Mouse (Mus musculus) hindbrain, embryonic 16.5 days (tissue): ENCODE results near the gene Ikzf5. TPM values are rescaled to one million over a fixed set of nuclear protein-coding genes. Genes with fewer than 3 reads are reported as not detected.
"Not testable (repeated sequence)": the region's sequence is repeated elsewhere in the genome, so short reads cannot be mapped to it uniquely, and the experiment has no call there.

ENCODE experiments used
- ATAC-seq: fragments of 200-750 bp; cut with Nextera tagmentation; 2 replicates; pipeline ENCODE4 v1.8.0; 2017; ENCODE audit warnings: moderate TSS enrichment, moderate library complexity
- H3K27ac ChIP-seq: fragments of 300-500 bp; sonication (generic); 2 replicates; pipeline ENCODE4 v1.5.1; 2014; ENCODE audit warnings: low read depth, mild to moderate bottlenecking, control low read depth, low read length, moderate library complexity
- H3K27me3 ChIP-seq: fragments of 300-500 bp; sonication (generic); replicated peaks from 2 replicates; pipeline ENCODE4 v1.6.1; 2014; ENCODE audit warnings: low read length; ENCODE audit not compliant: control insufficient read depth, insufficient read depth
- H3K36me3 ChIP-seq: fragments of 300-500 bp; sonication (generic); 2 replicates; pipeline ENCODE4 v1.6.1; 2014; ENCODE audit warnings: mild to moderate bottlenecking, low read length, moderate library complexity, mixed read lengths; ENCODE audit not compliant: control insufficient read depth, insufficient read depth
- H3K4me1 ChIP-seq: fragments of 300-500 bp; sonication (generic); 2 replicates; pipeline ENCODE4 v1.6.1; 2014; ENCODE audit warnings: low read depth, low read length; ENCODE audit not compliant: control insufficient read depth, insufficient read depth
- H3K4me2 ChIP-seq: fragments of 300-500 bp; sonication (generic); 2 replicates; pipeline ENCODE4 v1.6.1; 2014; ENCODE audit warnings: mild to moderate bottlenecking, low read length, control low read depth, moderate library complexity
- H3K4me3 ChIP-seq: fragments of 300-500 bp; sonication (generic); 2 replicates; pipeline ENCODE4 v1.5.1; 2014; ENCODE audit warnings: mild to moderate bottlenecking, low read length, control low read depth, moderate library complexity
- H3K9ac ChIP-seq: fragments of 300-500 bp; sonication (generic); 2 replicates; pipeline ENCODE4 v1.6.1; 2014; ENCODE audit warnings: low read depth, mild to moderate bottlenecking, control low read depth, low read length, moderate library complexity
- H3K9me3 ChIP-seq: fragments of 300-500 bp; sonication (generic); 2 replicates; pipeline ENCODE4 v1.6.1; 2014; ENCODE audit warnings: mild to moderate bottlenecking, low read length, moderate library complexity; ENCODE audit not compliant: control insufficient read depth
- WGBS: fragments of 180-500 bp; shearing (Covaris S2); extraction: QIAGEN DNeasy Blood & Tissue Kit; methylation state at CpG from one replicate; pipeline ENCODE4 v1.1.7; 2014; 5-methylcytosine and 5-hydroxymethylcytosine counted together
- polyA plus RNA-seq: library from polyadenylated mRNA; unstranded; fragments of >200 nt; fragmentation: Nextera tagmentation; extraction: Ambion mirVana; gene quantifications from 2 replicates; pipeline ENCODE4 v1.2.1, GENCODE M21; 2015

The Ikzf5 gene
- polyA plus RNA-seq, 1 experiment from 2014 or later, result 9.6 TPM

GRCm38 (mm10) chr7:131411941-131412270 lies 1.6 kb upstream of the Ikzf5 start:
- Histone ChIP-seq H3K9ac (no peak overlapping the region), H3K4me2 (peak overlapping the region; percentile 77; the same call in 1 of the 2 replicates), H3K4me3 (no peak overlapping the region), H3K27ac (no peak overlapping the region), H3K27me3 (no peaks in the 10 kb centered on the region), H3K36me3 (no peaks in the 10 kb centered on the region), H3K4me1 (peaks cover 21% of the 10 kb centered on the region), H3K9me3 (no peaks in the 10 kb centered on the region)
- WGBS, result 73% methylated on average over 2 of the region's 2 CpGs
- ATAC-seq, result no peak

GRCm38 (mm10) chr7:131411221-131411940 lies 1.1 kb upstream of the Ikzf5 start:
- 55% methylated on average over 10 of the region's 10 CpGs for WGBS
- Histone ChIP-seq H3K36me3 (no peaks in the 10 kb centered on the region), H3K4me3 (peak overlapping the region; percentile 72), H3K4me2 (peak overlapping the region; percentile 77), H3K9ac (peak overlapping the region; percentile 83), H3K4me1 (peaks cover 21% of the 10 kb centered on the region), H3K9me3 (no peaks in the 10 kb centered on the region), H3K27me3 (no peaks in the 10 kb centered on the region), H3K27ac (no peak overlapping the region)
- ATAC-seq, result no peak

- H3K9ac ChIP-seq, result peak overlapping the region; percentile 83
- H3K4me2 ChIP-seq, result peak overlapping the region; percentile 82
- ATAC-seq, result peak; percentile 76
- no peaks in the 10 kb centered on the region for H3K27me3 ChIP-seq
- H3K27ac ChIP-seq, result peak overlapping the region; percentile 78
- peaks cover 21% of the 10 kb centered on the region for H3K4me1 ChIP-seq
- under 1% methylated on average over 30 of the region's 38 CpGs for WGBS
- no peaks in the 10 kb centered on the region for H3K36me3 ChIP-seq
- no peaks in the 10 kb centered on the region for H3K9me3 ChIP-seq
- peak overlapping the region; percentile 72 for H3K4me3 ChIP-seq
These were observed 334 bp downstream of the Ikzf5 start for GRCm38 (mm10) chr7:131409988-131410385.

GRCm38 (mm10) chr7:131409321-131409987 lies 867 bp downstream of the Ikzf5 start:
- ATAC-seq, result peak; percentile 11; the same call in 1 of the 2 replicates
- Histone ChIP-seq H3K4me1 (peaks cover 21% of the 10 kb centered on the region), H3K36me3 (no peaks in the 10 kb centered on the region), H3K9ac (peak overlapping the region; percentile 83), H3K9me3 (no peaks in the 10 kb centered on the region), H3K27me3 (no peaks in the 10 kb centered on the region), H3K4me2 (peak overlapping the region; percentile 82), H3K4me3 (peak overlapping the region; percentile 72), H3K27ac (peak overlapping the region; percentile 78)
- 5% methylated on average over 16 of the region's 16 CpGs for WGBS

- not testable (repeated sequence) for H3K27ac ChIP-seq, H3K9me3 ChIP-seq, H3K4me1 ChIP-seq, H3K4me2 ChIP-seq, H3K4me3 ChIP-seq, H3K36me3 ChIP-seq, ATAC-seq, H3K9ac ChIP-seq, H3K27me3 ChIP-seq
- WGBS, result 89% methylated on average over 5 of the region's 7 CpGs
These were observed 18.6 kb downstream of the Ikzf5 start for GRCm38 (mm10) chr7:131391761-131392160.

- Histone ChIP-seq H3K4me2 (peak overlapping the region; percentile 68), H3K27ac (no peak overlapping the region), H3K9ac (peak overlapping the region; percentile 94), H3K4me1 (no peaks in the 10 kb centered on the region; the same call in 1 of the 2 replicates), H3K36me3 (no peaks in the 10 kb centered on the region), H3K9me3 (no peaks in the 10 kb centered on the region), H3K4me3 (peak overlapping the region; percentile 81), H3K27me3 (no peaks in the 10 kb centered on the region)
- 71% methylated on average over 9 of the region's 9 CpGs for WGBS
- no peak for ATAC-seq
These were observed 38.3 kb downstream of the Ikzf5 start for GRCm38 (mm10) chr7:131371880-131372651.

GRCm38 (mm10) chr7:131371470-131371860 lies 38.9 kb downstream of the Ikzf5 start:
- H3K4me3 ChIP-seq, result peak overlapping the region; percentile 81
- ATAC-seq, result 0 out of 2 replicates have a peak, but pooled peaks have one; percentile 28
- 10% methylated on average over 9 of the region's 9 CpGs for WGBS

GRCm38 (mm10) chr7:131370648-131371469 lies 39.5 kb downstream of the Ikzf5 start, which contains the start of gene Pstk:
Gene Pstk (plus strand): TSS chr7:131371141.
- H3K4me2 ChIP-seq, result peak within 1 kb of the TSS; percentile 68
- H3K36me3 ChIP-seq, result no peaks in the 10 kb centered on the region
- H3K27me3 ChIP-seq, result no peaks in the 10 kb centered on the region
- H3K4me3 ChIP-seq, result peak within 1 kb of the TSS; percentile 81
- no peaks in the 10 kb centered on the region for H3K9me3 ChIP-seq
- no peaks in the 10 kb centered on the region; the same call in 1 of the 2 replicates for H3K4me1 ChIP-seq
- H3K9ac ChIP-seq, result peak within 1 kb of the TSS; percentile 94
- 5% methylated on average over 47 of the region's 47 CpGs for WGBS
- peak; percentile 97 for ATAC-seq
- peak within 1 kb of the TSS; percentile 90 for H3K27ac ChIP-seq

More at GRCm38 (mm10) chr7:131371470-131371860, 38.9 kb downstream of the Ikzf5 start:
- Histone ChIP-seq H3K9me3 (no peaks in the 10 kb centered on the region), H3K4me2 (peak overlapping the region; percentile 68), H3K36me3 (no peaks in the 10 kb centered on the region), H3K27ac (peak overlapping the region; percentile 90), H3K27me3 (no peaks in the 10 kb centered on the region), H3K4me1 (no peaks in the 10 kb centered on the region; the same call in 1 of the 2 replicates), H3K9ac (peak overlapping the region; percentile 94)
